Mouse (Mus musculus): ENCODE measurements around the gene Atpaf2. TPM values are rescaled to one million over a fixed set of nuclear protein-coding genes. Genes with fewer than 3 reads are reported as not detected.

Gene Atpaf2
- polyA plus RNA-seq, 1 experiment, result not detected

DNA sequence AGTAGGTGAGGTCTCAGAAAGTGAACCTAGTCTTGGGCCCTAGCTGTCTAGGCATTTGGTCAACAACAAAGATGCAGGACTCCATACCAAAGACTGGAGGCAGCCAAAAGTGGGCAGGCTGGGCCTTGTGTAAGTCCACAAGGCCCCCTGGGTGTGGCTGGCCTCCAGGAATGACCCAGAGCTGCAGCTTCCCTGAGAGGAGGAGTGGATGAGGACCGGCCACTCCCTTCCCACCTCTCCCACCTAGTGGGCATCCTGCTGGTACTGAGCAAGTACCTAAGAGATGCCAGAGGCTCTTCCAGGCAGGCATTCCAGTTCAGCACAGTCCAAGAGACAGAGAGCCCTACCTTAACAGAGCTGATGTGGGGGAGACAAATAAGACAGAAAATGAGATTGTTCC, 58.3 kb downstream of the Atpaf2 start:
- Histone ChIP-seq H3K27ac (ENCODE audit: insufficient read depth, low read depth, low read length) (no peak overlapping the region), H3K4me1 (ENCODE audit: control insufficient read depth, insufficient read depth, low read length) (no peaks in the 10 kb centered on the region), H3K4me3 (ENCODE audit: insufficient read depth, low read depth, low read length) (no peak overlapping the region)
- 78% methylated on average over 1 of the region's 1 CpGs for WGBS
- no peak for TF ChIP-seq CTCF (IDR thresholded peaks at IDR 0.05; ENCODE audit: insufficient read depth, low read depth, low read length)
- TF ChIP-seq POLR2A (IDR thresholded peaks at IDR 0.05; ENCODE audit: insufficient read depth, low read depth, low read length), result no peak

- Histone ChIP-seq H3K27ac (ENCODE audit: insufficient read depth, low read depth, low read length) (no peak overlapping the region), H3K4me1 (ENCODE audit: control insufficient read depth, insufficient read depth, low read length) (no peaks in the 10 kb centered on the region), H3K4me3 (ENCODE audit: insufficient read depth, low read depth, low read length) (no peak overlapping the region)
- WGBS, result 84% methylated on average over 5 of the region's 5 CpGs
- TF ChIP-seq POLR2A (IDR thresholded peaks at IDR 0.05; ENCODE audit: insufficient read depth, low read depth, low read length) (no peak), CTCF (IDR thresholded peaks at IDR 0.05; ENCODE audit: insufficient read depth, low read depth, low read length) (no peak)
These were observed 59.1 kb downstream of the Atpaf2 start for GRCm38 (mm10) chr11:60359138-60359537.

- H3K4me1 ChIP-seq (ENCODE audit: control insufficient read depth, insufficient read depth, low read length), result no peaks in the 10 kb centered on the region
- no peak overlapping the region for H3K4me3 ChIP-seq (ENCODE audit: insufficient read depth, low read depth, low read length)
- 69% methylated on average over 7 of the region's 7 CpGs for WGBS
- H3K27ac ChIP-seq (ENCODE audit: insufficient read depth, low read depth, low read length), result no peak overlapping the region
- TF ChIP-seq POLR2A (IDR thresholded peaks at IDR 0.05; ENCODE audit: insufficient read depth, low read depth, low read length), result no peak
- no peak for TF ChIP-seq CTCF (IDR thresholded peaks at IDR 0.05; ENCODE audit: insufficient read depth, low read depth, low read length)
These were observed 59.7 kb downstream of the Atpaf2 start for GRCm38 (mm10) chr11:60358548-60358947.

DNA sequence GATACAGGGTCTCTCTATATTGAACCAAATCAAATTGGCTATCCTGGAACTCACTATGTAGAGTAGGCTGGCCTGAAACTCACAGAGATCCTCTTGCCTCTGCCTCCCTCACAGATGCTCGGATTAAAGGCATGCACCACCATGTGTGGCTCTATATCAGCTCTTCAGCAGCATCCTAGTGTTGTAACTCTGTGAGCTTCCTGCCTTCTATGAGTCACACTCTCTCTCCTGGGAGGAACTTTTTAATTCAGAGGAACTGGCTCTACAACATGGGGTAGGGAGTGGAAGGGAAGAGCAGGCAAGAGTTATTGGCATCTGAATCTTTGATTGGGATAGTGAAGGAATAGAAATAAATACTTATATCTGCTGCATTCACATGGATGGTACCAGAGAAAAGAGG, 61.1 kb downstream of the Atpaf2 start:
- H3K4me3 ChIP-seq (ENCODE audit: insufficient read depth, low read depth, low read length), result no peak overlapping the region
- no peaks in the 10 kb centered on the region for H3K4me1 ChIP-seq (ENCODE audit: control insufficient read depth, insufficient read depth, low read length)
- TF ChIP-seq POLR2A (IDR thresholded peaks at IDR 0.05; ENCODE audit: insufficient read depth, low read depth, low read length) (no peak), CTCF (IDR thresholded peaks at IDR 0.05; ENCODE audit: insufficient read depth, low read depth, low read length) (no peak)
- WGBS, result 21% methylated on average over 1 of the region's 1 CpGs
- H3K27ac ChIP-seq (ENCODE audit: insufficient read depth, low read depth, low read length), result no peak overlapping the region

DNA sequence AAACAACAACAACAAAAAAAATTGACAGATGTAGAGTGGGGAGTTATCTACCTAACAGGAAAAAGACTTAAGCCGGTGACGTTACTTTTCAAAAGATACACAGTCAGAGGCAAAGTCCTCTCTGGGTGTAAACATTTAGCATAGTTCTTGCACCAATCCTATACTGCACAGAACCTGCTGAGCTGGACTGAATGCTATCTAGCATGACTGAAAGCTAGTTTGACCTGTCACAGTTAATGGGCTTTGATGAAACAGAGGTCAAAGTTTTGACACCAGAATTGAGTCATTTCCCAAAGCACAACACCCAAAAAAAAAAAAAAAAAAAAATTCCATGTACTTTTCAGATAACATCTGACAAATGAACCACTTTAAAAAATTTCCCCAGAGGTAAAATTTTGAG, 62.3 kb downstream of the Atpaf2 start:
- Histone ChIP-seq H3K4me1 (ENCODE audit: control insufficient read depth, insufficient read depth, low read length) (no peaks in the 10 kb centered on the region), H3K27ac (ENCODE audit: insufficient read depth, low read depth, low read length) (no peak overlapping the region), H3K4me3 (ENCODE audit: insufficient read depth, low read depth, low read length) (no peak overlapping the region)
- no peak for TF ChIP-seq CTCF (IDR thresholded peaks at IDR 0.05; ENCODE audit: insufficient read depth, low read depth, low read length)
- TF ChIP-seq POLR2A (IDR thresholded peaks at IDR 0.05; ENCODE audit: insufficient read depth, low read depth, low read length), result no peak
- 93% methylated on average over 2 of the region's 2 CpGs for WGBS

DNA sequence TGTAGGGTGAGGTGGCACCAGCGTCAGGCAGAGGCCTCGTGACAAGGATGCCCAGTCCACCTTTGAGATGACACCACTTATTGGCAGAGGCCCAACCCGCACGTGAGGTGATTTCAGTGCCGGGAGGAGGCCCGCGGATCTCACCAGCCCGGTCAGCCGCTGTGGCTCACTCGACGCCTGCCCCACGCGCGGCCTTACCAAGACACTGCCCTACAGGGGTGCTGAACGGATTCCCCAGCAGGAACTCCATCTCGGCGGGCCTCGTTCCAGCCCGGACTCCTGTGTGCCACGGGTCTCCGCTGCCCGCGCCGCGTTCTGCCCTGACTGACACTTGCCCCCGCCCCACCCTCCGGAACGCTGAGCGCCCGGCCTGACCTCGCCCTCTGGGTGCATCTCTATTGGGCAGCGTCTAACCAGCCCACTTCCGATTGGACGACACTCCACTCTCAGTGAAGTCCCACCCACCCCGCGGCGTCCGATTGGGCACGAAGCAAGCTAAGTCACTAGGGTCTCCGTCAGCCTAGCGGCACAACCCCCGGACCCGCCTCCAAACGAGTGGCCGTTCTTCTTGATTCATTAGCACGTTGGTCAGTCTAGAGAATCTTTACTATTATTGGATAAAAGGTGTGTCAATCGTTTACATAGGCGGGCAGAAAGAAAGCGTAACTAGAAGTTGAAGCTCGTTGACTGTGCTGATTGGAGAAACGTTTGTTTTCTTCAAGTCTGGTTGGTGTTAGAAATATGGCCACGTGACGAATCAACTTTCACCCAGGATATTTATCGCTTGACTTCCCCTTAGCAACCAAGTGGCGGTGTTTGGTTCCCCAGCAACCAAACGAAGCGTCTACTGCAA, 65.5 kb downstream of the Atpaf2 start, which contains the start of the genes Tom1l2 and Drc3:
Tom1l2 (minus strand) TSS at position 347 of the 853 bp plus-strand sequence.
Drc3 (plus strand) TSS at position 771 of the 853 bp plus-strand sequence.
- Histone ChIP-seq H3K4me3 (ENCODE audit: insufficient read depth, low read depth, low read length) (peak within 1 kb of the TSS; percentile 84), H3K4me1 (ENCODE audit: control insufficient read depth, insufficient read depth, low read length) (peaks cover 5% of the 10 kb centered on the region), H3K27ac (ENCODE audit: insufficient read depth, low read depth, low read length) (peak within 1 kb of the TSS; percentile 80)
- under 1% methylated on average over 57 of the region's 57 CpGs for WGBS
- TF ChIP-seq CTCF (IDR thresholded peaks at IDR 0.05; ENCODE audit: insufficient read depth, low read depth, low read length) (no peak), POLR2A (IDR thresholded peaks at IDR 0.05; ENCODE audit: insufficient read depth, low read depth, low read length) (peak; percentile 63; the same call in 1 of the 2 replicates)

DNA sequence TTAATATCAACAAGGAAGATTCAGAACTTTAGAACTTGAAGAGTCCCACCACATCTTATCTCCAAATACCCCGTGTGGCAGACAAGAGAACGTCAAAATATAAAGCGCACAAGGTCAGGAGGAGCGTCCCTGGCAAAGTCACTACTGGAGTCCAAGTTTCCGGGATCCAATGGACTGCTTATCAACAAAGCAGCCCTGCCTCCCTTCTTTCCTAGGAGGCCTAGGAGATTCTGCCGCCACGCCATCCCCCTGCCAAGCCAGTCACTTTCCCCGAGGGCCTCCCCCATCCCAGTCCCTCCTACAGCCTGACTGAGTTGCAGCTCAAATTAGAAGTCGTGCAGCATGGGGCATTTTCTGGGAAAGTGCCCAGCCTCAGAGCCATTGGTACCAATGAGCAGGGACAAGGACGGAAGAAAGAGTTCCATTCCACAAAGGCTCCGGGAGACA, 66.3 kb downstream of the Atpaf2 start:
- peaks cover 5% of the 10 kb centered on the region for H3K4me1 ChIP-seq (ENCODE audit: control insufficient read depth, insufficient read depth, low read length)
- H3K4me3 ChIP-seq (ENCODE audit: insufficient read depth, low read depth, low read length), result peak overlapping the region; percentile 84
- TF ChIP-seq CTCF (IDR thresholded peaks at IDR 0.05; ENCODE audit: insufficient read depth, low read depth, low read length), result no peak
- peak overlapping the region; percentile 80 for H3K27ac ChIP-seq (ENCODE audit: insufficient read depth, low read depth, low read length)
- WGBS, result 6% methylated on average over 11 of the region's 11 CpGs

DNA sequence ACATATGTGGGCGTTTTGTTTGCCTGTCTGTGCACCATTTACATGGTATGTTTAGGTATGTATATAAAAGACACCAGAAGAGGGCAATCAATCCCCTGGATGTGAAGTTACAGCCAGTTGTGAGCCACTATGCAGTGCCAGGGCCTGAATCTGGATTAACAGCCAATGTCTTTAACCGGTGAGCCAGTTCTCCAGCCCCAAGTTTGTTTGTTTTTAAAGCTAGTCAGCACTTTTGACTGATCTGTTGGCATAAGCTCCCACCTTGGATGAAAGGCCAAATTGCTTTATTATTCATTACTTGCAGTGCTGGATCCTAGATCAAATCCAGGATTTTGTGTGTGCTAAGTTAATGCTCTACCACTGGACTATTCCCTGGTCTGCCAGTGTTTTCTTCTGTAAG, 66.9 kb downstream of the Atpaf2 start:
- no peak overlapping the region for H3K27ac ChIP-seq (ENCODE audit: insufficient read depth, low read depth, low read length)
- WGBS, result 28% methylated on average over 2 of the region's 2 CpGs

More for the DNA sequence above, 66.9 kb downstream of the Atpaf2 start:
- TF ChIP-seq CTCF (IDR thresholded peaks at IDR 0.05; ENCODE audit: insufficient read depth, low read depth, low read length), result no peak
- TF ChIP-seq POLR2A (IDR thresholded peaks at IDR 0.05; ENCODE audit: insufficient read depth, low read depth, low read length), result no peak
- H3K4me1 ChIP-seq (ENCODE audit: control insufficient read depth, insufficient read depth, low read length), result peaks cover 5% of the 10 kb centered on the region
- H3K4me3 ChIP-seq (ENCODE audit: insufficient read depth, low read depth, low read length), result peak overlapping the region; percentile 84

Other genes with a start within 250 kb of the Atpaf2 start
- not detected in 2 replicates for gene Srebf1, start 195.9 kb downstream of the Atpaf2 start, polyA plus RNA-seq (2012; ENCODE audit: insufficient read depth, insufficient read length, low replicate concordance, missing spikeins)
- gene Tom1l2, start 65.6 kb downstream of the Atpaf2 start, polyA plus RNA-seq (2012; ENCODE audit: insufficient read depth, insufficient read length, low replicate concordance, missing spikeins), result 119 TPM in 1 of 2 replicates, not detected in the other
- gene Drc3, start 65.1 kb downstream of the Atpaf2 start, polyA plus RNA-seq (2012; ENCODE audit: insufficient read depth, insufficient read length, low replicate concordance, missing spikeins), result not detected in 2 replicates
- gene Gid4, start 1.3 kb downstream of the Atpaf2 start, polyA plus RNA-seq (2012; ENCODE audit: insufficient read depth, insufficient read length, low replicate concordance, missing spikeins), result 149 TPM in 1 of 2 replicates, not detected in the other
- not detected in 2 replicates for gene Drg2, start 36.1 kb upstream of the Atpaf2 start, polyA plus RNA-seq (2012; ENCODE audit: insufficient read depth, insufficient read length, low replicate concordance, missing spikeins)
- not detected in 2 replicates for gene Myo15, start 50.9 kb upstream of the Atpaf2 start, polyA plus RNA-seq (2012; ENCODE audit: insufficient read depth, insufficient read length, low replicate concordance, missing spikeins)
- gene Alkbh5, start 117.9 kb upstream of the Atpaf2 start, polyA plus RNA-seq (2012; ENCODE audit: insufficient read depth, insufficient read length, low replicate concordance, missing spikeins), result not detected in 2 replicates